Mouse (Mus musculus) liver, embryonic 14.5 days (tissue): ENCODE results near the gene Sdk2.

Experiments used
- CTCF ChIP-seq: IDR thresholded peaks from 2 replicates; pipeline ENCODE4 v1.5.1; 2016; ENCODE audit warnings: antibody characterized with exemption, low read depth, control low read depth
- EP300 ChIP-seq: IDR thresholded peaks from 2 replicates; pipeline ENCODE4 v1.6.1; 2016; ENCODE audit warnings: antibody characterized with exemption, low read depth

GRCm38 (mm10) chr11:113975667-113975970 lies 91.2 kb downstream of the Sdk2 start:
- TF ChIP-seq CTCF = no peak
- TF ChIP-seq EP300 = no peak
